Mouse (Mus musculus) thymus, adult 18-20 months (tissue): Measurements from ENCODE around the gene Wrnip1.

Experiments
- DNase-seq, 2 experiments: peaks; one replicate each; pipeline ENCODE4 v3.0.0; 2022; ENCODE audit warnings: mixed read lengths in 2 of 2

The Wrnip1 gene

DNA sequence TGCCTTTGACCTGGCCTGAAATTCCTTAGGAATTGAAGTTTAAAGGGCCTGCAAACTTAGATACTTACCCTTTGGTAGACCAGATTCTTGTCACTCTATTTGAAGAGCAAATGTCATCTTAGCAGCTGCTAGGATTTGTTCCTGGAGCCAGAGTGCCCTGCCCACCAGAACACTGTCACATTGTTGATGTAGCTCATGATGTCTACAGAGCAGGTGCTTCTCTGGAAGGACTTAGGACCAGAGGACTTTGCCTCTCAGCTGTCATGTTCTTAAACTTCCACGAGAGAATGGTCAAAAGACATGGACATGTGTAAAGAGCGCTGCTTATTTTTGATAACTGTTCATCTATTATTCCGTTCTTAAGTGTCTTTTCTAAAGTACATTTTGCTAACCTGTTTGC lies 17.4 kb downstream of the Wrnip1 start:
- no peak for DNase-seq

DNA sequence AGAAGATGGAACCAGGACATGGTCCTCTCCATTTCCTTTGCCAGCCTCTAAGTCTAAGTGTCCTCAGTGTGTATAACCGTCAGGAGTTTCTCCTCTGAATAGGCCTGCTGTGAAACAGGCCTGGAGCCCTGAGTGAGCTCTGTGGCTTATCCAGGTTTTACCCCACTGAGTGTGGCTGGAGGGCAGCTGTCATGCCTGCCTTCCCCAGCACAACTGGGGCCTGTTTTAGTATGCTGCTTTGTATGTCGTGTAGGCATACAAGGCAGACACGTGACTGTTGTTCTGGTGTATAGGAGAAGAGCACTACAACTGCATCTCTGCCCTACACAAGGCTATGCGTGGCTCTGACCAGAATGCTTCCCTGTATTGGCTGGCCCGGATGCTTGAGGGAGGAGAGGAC lies 18.1 kb downstream of the Wrnip1 start:
- DNase-seq: no peak

DNA sequence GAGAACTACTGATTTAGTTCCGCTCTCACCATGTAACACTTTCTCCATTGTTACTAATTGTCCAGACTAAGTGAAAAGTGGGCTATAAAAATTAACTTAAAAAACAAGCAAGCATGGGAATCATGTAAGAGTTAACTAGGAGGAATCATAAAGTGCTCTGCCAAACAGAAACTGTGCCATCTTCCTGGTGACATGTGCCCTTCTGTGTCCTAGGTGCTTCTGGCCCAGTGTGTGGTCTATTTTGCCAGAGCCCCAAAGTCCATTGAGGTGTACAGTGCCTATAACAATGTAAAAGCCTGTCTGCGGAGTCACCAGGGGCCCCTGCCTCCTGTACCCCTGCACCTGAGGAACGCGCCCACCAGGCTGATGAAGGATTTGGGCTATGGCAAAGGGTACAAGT lies 19.8 kb downstream of the Wrnip1 start:
- no peak for DNase-seq

- no peak for DNase-seq
These were observed 21.3 kb downstream of the Wrnip1 start for GRCm38 (mm10) chr13:32823126-32823525.

DNA sequence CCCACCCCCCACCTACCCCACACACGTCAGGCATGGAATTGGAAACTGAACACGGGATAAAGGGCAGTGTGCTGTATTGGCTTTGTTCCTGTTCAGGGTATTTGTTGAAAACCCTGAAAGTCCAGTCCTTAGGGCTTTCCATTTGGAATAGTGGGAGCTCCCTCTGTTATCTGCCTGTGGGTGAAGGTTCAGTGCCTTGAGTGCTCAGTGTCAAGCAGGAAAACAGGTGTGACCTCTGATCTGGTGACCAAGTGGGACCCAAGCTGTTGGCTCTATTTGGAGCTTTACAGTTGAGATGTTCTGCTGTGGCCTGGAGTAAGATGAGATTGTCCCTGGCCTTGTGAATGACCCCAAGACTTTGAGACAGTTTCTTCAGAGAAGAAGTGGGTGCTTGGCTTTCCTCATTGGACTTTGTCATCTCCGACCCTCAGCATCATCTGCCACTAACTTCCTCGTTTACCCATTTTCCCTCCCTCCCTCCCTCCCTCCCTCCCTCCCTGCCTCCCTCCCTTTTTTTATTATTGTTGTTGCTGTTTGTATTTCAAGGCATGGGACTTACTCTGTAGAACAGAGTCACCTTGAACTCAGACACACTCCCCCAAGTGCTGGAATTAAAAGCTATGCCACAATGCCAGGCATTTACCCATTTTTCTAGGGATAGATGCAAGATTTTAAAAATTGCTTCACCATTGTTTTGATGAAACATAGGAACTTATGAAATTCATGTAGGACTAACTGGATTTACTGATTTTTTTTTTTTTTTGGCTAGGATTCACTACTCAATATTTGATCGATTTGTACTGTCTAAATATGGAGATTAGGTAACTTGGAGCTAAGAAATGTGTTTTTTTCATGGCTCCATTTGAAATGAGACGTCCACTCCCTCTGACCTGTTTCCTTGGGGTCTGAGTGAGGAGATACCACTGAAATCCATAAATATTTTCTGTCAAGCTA lies 22.8 kb downstream of the Wrnip1 start:
- DNase-seq: no peak

GRCm38 (mm10) chr13:32825546-32825945 lies 23.7 kb downstream of the Wrnip1 start:
- no peak for DNase-seq

- no peak for DNase-seq
These were observed 25.4 kb downstream of the Wrnip1 start for GRCm38 (mm10) chr13:32827111-32827822.

- DNase-seq: peak; percentile 26 to 33
These were observed 26.1 kb downstream of the Wrnip1 start for GRCm38 (mm10) chr13:32827951-32828350.

DNA sequence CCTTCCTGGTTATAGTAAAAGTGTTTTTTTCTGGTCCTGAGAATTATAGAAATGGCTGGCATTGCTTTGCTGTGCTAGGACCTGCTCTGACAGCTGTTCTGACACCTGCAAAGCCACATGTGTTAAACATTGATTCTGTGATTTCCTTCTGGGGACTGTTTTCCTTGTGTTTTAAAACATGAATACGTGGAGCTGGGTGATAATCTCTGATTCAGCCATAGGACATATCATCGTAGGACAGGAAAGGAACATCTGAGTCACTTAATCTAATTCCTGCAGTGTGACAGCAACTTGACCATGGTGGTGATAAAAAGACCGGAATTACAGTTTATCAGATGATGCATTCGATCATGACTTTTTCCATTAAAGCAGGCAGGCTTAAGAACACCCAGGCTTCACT lies 27.0 kb downstream of the Wrnip1 start:
- DNase-seq: no peak

- DNase-seq: peak in 1 of 2 experiments; percentile 26
These were observed 29.9 kb downstream of the Wrnip1 start for GRCm38 (mm10) chr13:32831505-32832273.

DNA sequence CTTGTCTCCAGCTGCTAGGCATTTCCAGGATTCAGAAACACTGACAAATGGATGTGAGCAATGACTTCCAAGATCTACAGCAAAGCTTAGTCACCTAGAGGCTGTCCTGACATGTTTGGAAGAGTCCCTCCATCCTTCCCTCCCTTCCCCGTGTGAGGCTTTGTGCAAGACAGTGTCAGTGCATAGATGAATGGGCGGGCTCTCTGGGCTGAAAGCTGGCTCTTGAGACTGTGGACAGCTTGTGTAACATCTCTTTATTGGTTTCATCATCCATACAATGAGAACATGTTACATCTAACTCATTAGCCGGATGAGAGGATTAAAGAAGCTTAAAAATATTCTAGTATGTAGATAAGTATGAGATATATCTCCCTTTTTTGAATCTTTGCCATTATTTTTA lies 30.9 kb downstream of the Wrnip1 start:
- no peak for DNase-seq

- DNase-seq: no peak
These were observed 31.4 kb downstream of the Wrnip1 start for GRCm38 (mm10) chr13:32833237-32833636.

DNA sequence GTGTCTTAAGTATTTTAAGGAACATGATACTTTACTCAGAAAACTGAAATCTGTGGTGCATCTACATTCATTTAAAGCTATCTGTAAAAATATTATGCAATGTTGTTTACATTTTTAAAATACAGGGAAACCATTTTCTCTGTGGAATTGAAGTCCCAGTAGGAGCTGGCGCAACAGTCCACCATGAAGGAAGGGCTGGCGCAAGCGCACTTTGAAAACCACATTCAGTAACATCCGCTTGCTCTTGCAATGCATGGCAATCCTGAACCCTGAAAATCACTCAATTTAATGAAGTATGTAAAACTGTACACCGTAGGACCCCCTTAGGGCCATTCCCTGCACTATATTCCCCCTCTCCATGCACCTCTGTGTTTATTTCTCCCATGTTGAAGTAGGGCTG lies 32.7 kb downstream of the Wrnip1 start:
- DNase-seq: no peak

DNA sequence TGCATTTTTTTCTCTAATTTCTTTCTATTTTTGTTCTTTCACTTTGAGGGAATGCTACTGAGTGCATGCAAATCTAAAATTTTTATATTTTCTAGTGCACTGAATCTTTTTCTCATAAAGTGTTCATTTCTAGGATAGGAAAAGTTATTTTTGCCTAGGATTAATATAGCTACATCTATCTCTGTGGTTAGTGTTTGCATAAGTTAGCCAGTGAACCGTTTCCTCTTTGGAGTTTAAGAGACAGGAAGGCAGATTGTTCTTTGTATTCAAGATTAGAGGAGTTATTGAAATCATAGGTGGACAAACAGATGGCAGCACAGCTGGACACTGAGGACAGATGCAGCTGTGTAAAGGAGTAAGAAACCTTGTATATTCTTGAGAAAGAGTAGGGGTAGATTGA lies 37.5 kb downstream of the Wrnip1 start:
- no peak for DNase-seq

GRCm38 (mm10) chr13:32841349-32841748 lies 39.5 kb downstream of the Wrnip1 start:
- DNase-seq: no peak

DNA sequence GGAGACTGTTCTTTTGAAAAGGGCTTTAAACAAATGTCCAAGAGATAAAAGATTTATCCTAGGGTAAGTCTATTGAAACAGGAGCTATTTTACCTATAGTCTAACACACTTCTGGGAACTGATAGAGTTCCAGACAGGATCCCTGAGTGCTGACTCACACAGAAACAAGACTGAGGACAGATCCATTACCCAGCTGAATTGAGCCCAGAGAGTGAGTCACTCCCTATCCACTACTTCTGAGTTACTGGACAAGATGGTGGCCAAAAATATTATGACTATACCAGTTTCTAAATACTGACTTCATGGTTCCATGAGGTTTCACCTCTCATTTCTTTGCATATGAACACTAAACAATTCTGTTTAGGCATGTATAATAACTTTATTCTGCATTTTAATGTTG lies 44.4 kb downstream of the Wrnip1 start:
- no peak for DNase-seq

DNA sequence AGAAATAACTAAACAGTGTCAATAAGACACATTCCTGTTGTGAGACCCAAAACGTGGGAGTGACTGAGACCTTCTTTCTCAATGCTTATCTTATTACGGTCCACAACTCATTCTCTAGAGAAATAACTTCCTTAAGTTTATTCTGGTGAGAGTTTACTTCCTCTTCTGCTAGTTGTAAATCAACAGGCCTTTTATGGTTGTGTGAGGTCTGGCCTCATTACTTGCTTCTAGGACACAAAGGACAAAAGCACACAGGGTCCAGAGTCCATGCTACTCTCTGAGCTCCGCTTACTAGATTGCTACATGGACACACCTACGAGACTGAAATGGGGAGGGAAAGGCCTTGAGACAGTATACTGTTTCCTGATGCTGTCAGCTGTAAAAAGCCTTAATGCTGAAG lies 47.3 kb downstream of the Wrnip1 start:
- no peak for DNase-seq

DNA sequence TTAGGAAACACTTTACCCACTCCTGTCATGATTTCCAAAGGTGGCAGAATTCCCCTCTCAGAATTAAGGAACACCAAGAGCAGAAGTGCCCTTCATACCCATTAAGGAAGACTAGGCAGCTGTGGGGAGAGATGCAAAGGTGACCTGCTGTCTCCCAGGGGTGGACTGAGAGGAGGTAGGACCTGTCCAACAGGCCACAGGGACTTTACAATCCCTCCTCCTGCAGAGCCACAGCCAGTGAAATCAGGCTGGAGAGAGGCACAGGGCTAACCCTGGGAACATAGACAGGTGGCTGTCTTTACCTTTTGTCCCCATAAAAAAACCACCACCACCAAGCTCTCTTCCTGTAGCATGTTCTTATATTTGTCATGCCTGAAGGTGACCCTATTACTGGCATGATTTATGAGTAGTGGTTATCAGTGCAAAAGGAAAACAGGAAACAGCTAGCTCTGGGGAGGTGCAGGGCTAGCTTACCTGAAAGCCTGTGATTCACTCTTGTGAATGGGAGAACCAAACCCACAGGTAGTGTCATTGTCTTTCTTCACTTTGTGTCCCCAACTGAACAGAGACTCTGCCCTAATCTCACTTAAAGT lies 47.8 kb downstream of the Wrnip1 start:
- no peak for DNase-seq

DNA sequence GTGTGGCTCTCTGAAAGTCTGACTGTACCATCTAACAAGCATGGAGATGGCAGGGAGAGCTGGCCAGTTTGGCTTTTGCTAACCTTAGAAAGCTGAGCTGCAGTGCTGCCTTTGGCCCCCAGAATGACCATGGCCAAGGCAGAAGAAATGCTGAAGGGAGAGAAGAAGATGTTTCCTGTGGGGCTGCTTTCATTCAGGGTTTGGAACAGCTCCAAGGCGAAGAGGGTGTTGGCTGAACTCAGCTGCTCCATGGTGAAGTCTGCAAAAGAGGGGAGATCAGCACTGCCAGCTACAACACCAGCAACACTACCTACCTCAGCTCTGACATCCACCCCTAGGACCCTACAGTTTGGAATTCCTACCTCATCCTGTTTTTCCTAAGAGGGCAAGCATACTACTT lies 48.3 kb downstream of the Wrnip1 start:
- no peak for DNase-seq

- peak in 1 of 2 experiments; percentile 18 for DNase-seq
These were observed 49.0 kb downstream of the Wrnip1 start, which contains the start of gene Serpinb1a for GRCm38 (mm10) chr13:32850668-32851404. Serpinb1a (minus strand) TSS chr13:32851185.

- DNase-seq: no peak
These were observed 50.1 kb downstream of the Wrnip1 start for GRCm38 (mm10) chr13:32851967-32852366.

GRCm38 (mm10) chr13:32852539-32852938 lies 50.7 kb downstream of the Wrnip1 start:
- DNase-seq: no peak
